Mouse (Mus musculus) adrenal gland, postnatal 25 days (tissue): ENCODE results near the gene Thsd1. TPM values are rescaled to one million over a fixed set of nuclear protein-coding genes. Genes with fewer than 3 reads are reported as not detected.
"Not testable (repeated sequence)": the region's sequence is repeated elsewhere in the genome, so short reads cannot be mapped to it uniquely, and the experiment has no call there.

ENCODE experiments used
- DNase-seq: peaks from one replicate; pipeline ENCODE4 v3.0.0; 2021; ENCODE audit warnings: mixed read lengths
- total RNA-seq: library from RNA; stranded (reverse); gene quantifications from 2 replicates; pipeline ENCODE4 v1.2.3, GENCODE M21; 2021

The Thsd1 gene
- total RNA-seq, 1 experiment from 2014 or later: 4.3 TPM

DNA sequence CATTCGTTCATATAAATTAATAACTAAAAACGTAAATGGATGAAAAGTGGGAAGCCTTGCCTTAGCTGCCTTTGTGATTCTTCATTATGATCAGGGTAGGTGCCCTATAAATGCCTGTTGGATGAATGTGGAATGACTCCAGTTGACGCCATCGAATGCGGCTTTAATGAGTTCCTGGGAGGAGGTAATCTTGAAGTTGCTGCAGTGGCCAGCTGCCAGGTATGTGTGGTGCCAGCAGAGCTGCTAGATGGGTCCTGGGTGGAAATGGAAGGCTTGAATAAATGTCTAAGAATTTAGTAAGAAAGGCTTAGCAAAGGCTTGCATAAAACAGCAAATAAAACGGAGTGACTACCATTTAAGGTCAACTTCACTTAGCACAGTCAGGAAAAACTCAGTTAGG is 37.7 kb downstream of the Thsd1 start:
- peak; percentile 21 for DNase-seq

DNA sequence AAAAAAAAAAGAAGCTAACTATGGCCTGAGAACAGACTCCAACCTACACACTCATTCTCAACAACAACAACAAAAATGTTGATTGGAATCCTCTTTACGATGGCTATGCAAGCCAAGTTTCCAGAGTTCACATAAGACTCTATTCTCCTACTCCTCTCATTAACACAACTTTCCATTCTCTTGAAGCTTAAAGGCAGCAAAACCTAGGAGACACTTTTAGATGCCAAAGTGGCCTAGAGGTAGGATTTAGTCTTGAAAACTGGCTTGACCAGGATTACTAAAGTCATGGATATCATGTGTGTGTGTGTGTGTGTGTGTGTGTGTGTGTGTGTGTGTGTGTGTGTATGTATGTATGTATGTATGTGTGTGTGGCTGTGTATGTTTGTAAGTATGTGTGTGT is 38.1 kb downstream of the Thsd1 start:
- no peak for DNase-seq

DNA sequence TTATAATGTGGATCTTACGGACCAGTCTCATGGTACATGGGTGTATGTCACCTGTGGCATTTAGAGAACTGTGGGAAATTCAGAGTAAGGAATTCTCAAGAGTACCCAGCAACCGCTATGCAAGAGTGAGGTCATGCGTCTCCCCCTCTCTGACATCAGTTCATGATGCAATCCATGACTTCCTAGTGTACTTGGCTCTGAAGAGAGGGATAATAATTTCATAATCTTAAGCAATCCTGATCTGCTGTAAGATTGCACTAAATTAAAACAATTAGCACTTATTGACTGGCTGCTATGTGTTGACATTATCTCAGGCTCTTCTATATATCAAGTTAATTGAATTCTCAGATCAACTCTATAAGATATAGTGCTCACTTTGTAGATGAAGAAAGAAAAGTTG is 39.7 kb downstream of the Thsd1 start:
- no peak for DNase-seq

DNA sequence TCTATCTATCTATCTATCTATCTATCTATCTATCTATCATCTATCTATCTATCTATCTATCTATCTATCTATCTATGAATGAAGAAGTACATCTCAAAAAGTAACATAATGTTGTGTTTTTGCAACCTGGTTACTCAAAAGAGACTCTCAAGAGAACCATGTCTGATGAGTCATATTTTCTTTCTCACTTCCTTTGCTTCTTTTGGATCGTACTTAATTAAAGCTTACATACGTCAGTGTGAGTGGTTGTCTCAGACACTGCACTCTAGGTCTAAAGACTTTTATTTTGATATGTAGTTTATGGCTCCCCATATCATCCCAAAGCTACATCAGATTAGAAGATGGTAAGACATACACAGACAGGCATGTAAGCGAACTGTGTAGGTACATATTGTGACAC is 46.0 kb downstream of the Thsd1 start:
- no peak for DNase-seq

DNA sequence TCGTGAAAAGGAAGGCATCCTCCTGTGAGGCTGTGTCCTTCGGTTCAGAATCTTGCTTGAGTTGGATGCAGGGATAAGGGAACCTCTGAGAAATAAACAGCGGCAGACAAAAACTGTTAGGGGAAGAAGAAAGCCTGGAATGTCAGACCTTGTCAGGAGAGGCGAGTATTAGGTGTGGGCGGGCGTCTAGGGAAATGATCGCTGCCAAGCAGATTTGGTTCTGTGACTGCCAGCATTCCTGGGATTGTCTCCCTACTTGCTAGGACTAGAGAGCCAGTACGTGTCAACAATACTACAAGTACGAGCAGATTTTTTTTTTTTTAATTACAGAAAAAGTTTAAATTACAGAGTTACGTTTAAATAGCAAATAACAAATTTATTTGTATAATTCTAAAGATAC is 47.5 kb downstream of the Thsd1 start:
- no peak for DNase-seq

DNA sequence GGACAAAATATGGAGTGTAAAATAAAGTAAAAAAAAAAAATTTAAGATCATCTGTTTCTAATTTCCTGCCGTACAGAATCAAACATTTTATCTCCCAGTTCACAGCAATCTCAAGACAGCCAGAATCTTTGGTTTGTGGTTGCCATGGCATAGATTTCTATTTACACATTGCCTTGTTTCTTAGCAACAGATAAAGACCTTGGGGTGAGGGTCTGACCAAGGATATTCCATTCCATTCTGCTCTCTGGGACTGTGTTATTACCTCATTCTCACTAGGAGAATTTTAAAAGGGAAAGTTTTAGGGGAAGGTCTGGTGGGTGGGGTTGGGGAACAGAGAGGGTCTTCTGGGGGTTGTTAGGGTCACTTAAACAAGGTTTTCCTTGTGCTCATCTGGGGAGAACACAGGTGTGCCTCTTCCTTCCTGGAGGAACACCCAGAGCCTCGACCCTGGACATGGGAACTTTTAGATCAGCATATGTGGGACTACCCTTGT is 55.9 kb downstream of the Thsd1 start, which contains the start of gene Tpte:
TSS of gene Tpte (plus strand) at position 443 of the 493 bp plus-strand sequence.
- DNase-seq: no peak

DNA sequence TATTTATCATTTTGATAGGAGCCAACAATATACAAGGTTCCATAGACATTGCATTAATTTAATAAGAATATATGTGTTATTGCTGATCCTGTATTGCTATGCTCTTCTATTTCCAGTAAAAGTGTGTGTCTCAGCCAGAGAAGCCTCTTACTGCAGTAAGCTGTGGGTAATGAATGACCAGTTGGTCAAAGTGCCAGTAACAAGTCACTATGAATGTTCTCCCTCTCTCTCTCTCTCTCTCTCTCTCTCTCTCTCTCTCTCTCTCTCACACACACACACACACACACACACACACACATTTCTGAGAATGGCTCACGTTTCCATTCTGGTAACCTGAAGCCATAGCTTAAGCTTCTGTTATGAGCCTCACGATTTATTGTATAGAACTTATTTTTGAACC is 75.2 kb downstream of the Thsd1 start:
- DNase-seq: no peak

DNA sequence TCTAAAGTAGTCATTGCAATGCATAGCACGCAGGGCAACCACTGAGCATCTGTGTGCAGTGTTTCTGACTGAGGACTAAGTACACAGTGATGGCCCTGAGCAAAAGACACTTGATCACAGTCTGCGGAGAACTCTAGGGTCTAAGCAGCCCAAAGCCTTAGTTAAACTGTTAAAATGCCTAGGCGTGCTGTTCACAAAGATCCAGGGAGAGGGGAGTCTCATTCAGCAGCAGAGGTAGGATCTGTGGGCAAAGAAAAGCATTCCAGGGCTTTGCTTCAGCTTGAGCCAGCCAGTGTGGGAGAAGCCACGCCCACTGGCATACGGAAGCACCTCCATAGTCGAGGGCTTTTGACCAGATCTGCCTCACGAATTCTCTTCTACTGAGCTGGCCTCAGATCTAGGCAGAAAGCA is 75.8 kb downstream of the Thsd1 start:
- DNase-seq: no peak

DNA sequence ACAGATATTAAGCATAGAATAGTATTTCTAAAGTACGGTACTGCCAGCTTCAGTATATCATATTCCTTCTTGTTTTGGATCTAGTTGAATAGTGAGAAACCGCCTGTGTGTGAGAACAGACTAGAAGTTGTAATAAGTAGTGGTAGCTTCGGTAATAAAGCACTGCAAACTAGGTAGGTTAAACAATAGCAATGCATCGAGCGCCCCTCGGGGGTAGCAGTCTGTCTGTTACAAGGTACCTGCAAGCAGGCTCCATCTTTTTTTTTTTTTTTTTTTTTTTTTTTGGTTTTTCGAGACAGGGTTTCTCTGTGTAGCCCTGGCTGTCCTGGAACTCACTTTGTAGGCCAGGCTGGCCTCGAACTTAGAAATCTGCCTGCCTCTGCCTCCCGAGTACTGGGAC is 76.9 kb downstream of the Thsd1 start:
- not testable (repeated sequence) for DNase-seq

DNA sequence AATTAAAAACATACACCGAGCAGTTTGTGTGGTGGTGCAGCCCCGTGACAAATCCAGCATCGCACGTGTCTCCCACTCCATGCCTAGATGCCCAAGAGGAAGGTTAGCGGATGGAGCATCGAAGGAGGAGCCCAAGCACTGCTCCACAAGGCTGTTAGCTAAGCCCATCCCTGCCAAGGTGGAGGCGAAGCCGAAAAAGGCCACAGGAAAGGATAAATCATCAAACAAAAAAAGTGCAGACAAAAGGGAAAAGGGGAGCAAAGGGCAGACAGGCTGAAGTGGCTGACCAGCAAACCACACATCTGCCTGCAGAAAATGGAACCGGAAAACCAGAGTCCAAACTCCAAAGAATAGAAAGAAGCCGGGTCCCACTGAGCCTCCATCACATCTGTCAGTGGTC is 79.9 kb downstream of the Thsd1 start:
- DNase-seq: no peak

Other genes starting within 250 kb of the Thsd1 start
- gene Atp7b, start 167.0 kb upstream of the Thsd1 start, total RNA-seq: 1.3 and 1.5 TPM in 2 replicates
- gene Alg11, start 166.6 kb upstream of the Thsd1 start, total RNA-seq: 32.2 and 36.3 TPM in 2 replicates
- gene Nek5, start 102.3 kb upstream of the Thsd1 start, total RNA-seq: 3.7 and 4.8 TPM in 2 replicates
- 6.6 and 7.8 TPM in 2 replicates for gene Nek3, start 60.9 kb upstream of the Thsd1 start, total RNA-seq
- gene Ckap2, start 41.5 kb upstream of the Thsd1 start, total RNA-seq: 7.6 and 10.7 TPM in 2 replicates
- 35.5 and 40.7 TPM in 2 replicates for gene Vps36, start 34.5 kb upstream of the Thsd1 start, total RNA-seq
- not detected in 2 replicates for gene Tpte, start 56.1 kb downstream of the Thsd1 start, total RNA-seq
- gene Slc25a15, start 171.3 kb downstream of the Thsd1 start, total RNA-seq: 16.7 and 18.3 TPM in 2 replicates
- gene Mrps31, start 184.0 kb downstream of the Thsd1 start, total RNA-seq: 33.6 and 38.0 TPM in 2 replicates